Mouse (Mus musculus) natural killer cell, adult 2 months (primary cell): Measurements from ENCODE around the gene Gucy2c.

Experiments used
- DNase-seq, 2 experiments: peaks; one replicate each; pipeline ENCODE4 v3.0.0; 2022; ENCODE audit warnings: low spot score in 2 of 2

The Gucy2c gene

GRCm38 (mm10) chr6:136781377-136781986, at the start of gene Gucy2c:
Gucy2c (minus strand) TSS chr6:136781765.
- DNase-seq = no peak

- no peak for DNase-seq
Measured at GRCm38 (mm10) chr6:136828681-136829080, 47.1 kb upstream of the Gucy2c start.

- DNase-seq = peak; percentile 96
Measured at GRCm38 (mm10) chr6:136827881-136828561, 46.5 kb upstream of the Gucy2c start, which contains the start of gene Wbp11. Wbp11 (minus strand) TSS chr6:136828233.

GRCm38 (mm10) chr6:136827516-136827880, 45.9 kb upstream of the Gucy2c start, which contains the start of gene BC049715:
BC049715 (plus strand) TSS chr6:136827626.
- DNase-seq = no peak

GRCm38 (mm10) chr6:136827116-136827515, 45.6 kb upstream of the Gucy2c start:
- no peak for DNase-seq

GRCm38 (mm10) chr6:136824987-136825386, 43.4 kb upstream of the Gucy2c start:
- DNase-seq = no peak

- no peak for DNase-seq
Measured at GRCm38 (mm10) chr6:136821086-136821485, 39.5 kb upstream of the Gucy2c start.

GRCm38 (mm10) chr6:136820381-136820780, 38.8 kb upstream of the Gucy2c start:
- no peak for DNase-seq

GRCm38 (mm10) chr6:136817549-136817948, 36.0 kb upstream of the Gucy2c start:
- no peak for DNase-seq

GRCm38 (mm10) chr6:136816826-136817225, 35.3 kb upstream of the Gucy2c start:
- no peak for DNase-seq

- DNase-seq = no peak
Measured at GRCm38 (mm10) chr6:136815381-136815780, 33.8 kb upstream of the Gucy2c start.

- no peak for DNase-seq
Measured at GRCm38 (mm10) chr6:136813117-136813516, 31.6 kb upstream of the Gucy2c start.

- no peak for DNase-seq
Measured at GRCm38 (mm10) chr6:136811196-136811595, 29.6 kb upstream of the Gucy2c start.

GRCm38 (mm10) chr6:136809673-136810072, 28.1 kb upstream of the Gucy2c start:
- DNase-seq = no peak

- DNase-seq = peak; percentile 53 to 64
Measured at GRCm38 (mm10) chr6:136809077-136809476, 27.5 kb upstream of the Gucy2c start.

- DNase-seq = peak in 1 of 2 experiments; percentile 50
Measured at GRCm38 (mm10) chr6:136808631-136809046, 27.1 kb upstream of the Gucy2c start.

GRCm38 (mm10) chr6:136808014-136808417, 26.5 kb upstream of the Gucy2c start, which contains the start of gene H2afj:
H2afj (plus strand) TSS chr6:136808244.
- DNase-seq = peak; percentile 96 to 97

GRCm38 (mm10) chr6:136807395-136808013, 25.9 kb upstream of the Gucy2c start:
- DNase-seq = no peak

GRCm38 (mm10) chr6:136806819-136807218, 25.3 kb upstream of the Gucy2c start:
- no peak for DNase-seq

GRCm38 (mm10) chr6:136805409-136805775, 23.8 kb upstream of the Gucy2c start:
- DNase-seq = no peak

- DNase-seq = peak in 1 of 2 experiments; percentile 6
Measured at GRCm38 (mm10) chr6:136804705-136805408, 23.3 kb upstream of the Gucy2c start.
